Mouse (Mus musculus) spleen, adult 2 months (tissue): ENCODE results near the gene St6gal1.

Source experiments
- CTCF ChIP-seq: fragments of 200-500 bp; IDR thresholded peaks from 2 replicates; pipeline ENCODE4 v1.5.1; 2011; ENCODE audit warnings: mild to moderate bottlenecking, inconsistent platforms; ENCODE audit not compliant: insufficient read depth, insufficient read length, insufficient replicate concordance; ENCODE audit errors: extremely low read depth
- POLR2A ChIP-seq: fragments of 200-500 bp; IDR thresholded peaks from 2 replicates; pipeline ENCODE4 v1.6.1; 2011; ENCODE audit warnings: low read depth, low read length, inconsistent platforms

DNA sequence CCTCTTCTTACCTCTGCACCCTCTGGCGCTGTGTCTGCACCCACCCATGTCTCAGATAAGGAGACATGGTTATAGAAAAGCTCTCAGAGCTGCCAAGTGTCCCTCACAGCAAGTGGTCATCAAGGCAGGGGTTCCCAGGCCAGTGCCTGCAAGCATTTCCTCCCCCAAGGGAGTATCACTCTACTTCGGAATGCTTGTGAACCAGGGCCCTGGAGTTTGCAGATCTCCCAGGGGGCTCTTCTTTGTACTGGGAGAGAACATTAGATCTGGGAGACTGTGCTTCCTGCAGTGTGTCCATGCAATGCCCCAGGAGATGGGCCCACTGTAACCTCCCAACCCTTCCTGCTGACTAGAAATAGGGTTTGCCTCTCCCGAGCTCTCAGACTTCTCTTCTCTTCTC lies 35.0 kb downstream of the St6gal1 start:
- TF ChIP-seq CTCF (no peak), POLR2A (no peak)
